Mouse (Mus musculus) gonadal fat pad, adult 2 months (tissue): ENCODE measurements around the gene Ssh3. TPM values are rescaled to one million over a fixed set of nuclear protein-coding genes. Genes with fewer than 3 reads are reported as not detected.

Source experiments
- DNase-seq: peaks from one replicate; pipeline ENCODE4 v3.0.0-alpha.2; 2012; ENCODE audit warnings: low read depth
- polyA plus RNA-seq: library from polyadenylated mRNA; depleted of rRNA; stranded (reverse); fragments of >200 nt; gene quantifications from 2 replicates; pipeline ENCODE4 v1.2.3, GENCODE M21; 2012; rRNA removed

Gene Ssh3
- polyA plus RNA-seq, 1 experiment = 91.4 TPM

DNA sequence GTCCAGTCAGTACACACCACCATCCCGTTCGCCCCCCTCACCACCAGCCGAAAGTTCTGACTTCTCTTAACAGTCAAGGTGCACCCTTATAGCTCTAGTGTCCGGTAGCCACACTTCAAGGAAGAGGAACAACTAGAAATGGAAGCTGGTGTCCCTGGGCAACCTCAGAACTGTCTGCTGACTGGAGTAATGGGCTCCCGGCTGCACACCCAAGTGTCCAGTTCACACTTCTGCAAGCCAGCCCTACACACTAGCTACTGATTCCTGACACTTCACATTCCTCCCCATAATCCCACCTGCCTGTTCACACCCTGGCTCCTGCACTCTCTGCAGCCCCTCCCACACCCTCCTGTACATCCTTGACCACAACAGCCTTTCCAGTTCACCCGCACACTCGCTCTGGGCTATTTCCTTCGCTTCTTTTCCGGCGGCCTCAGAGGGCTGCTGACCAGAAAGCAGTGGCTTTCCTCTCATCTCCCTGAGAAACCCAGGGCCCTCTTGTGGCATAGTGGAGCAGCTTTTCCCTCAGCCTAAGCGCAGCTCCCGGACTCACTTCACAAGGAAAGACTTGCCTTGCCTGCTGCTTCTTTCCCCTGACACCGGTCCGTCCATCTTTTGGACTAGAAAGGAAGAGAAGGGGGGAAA lies 52.8 kb downstream of the Ssh3 start:
- no peak for DNase-seq

DNA sequence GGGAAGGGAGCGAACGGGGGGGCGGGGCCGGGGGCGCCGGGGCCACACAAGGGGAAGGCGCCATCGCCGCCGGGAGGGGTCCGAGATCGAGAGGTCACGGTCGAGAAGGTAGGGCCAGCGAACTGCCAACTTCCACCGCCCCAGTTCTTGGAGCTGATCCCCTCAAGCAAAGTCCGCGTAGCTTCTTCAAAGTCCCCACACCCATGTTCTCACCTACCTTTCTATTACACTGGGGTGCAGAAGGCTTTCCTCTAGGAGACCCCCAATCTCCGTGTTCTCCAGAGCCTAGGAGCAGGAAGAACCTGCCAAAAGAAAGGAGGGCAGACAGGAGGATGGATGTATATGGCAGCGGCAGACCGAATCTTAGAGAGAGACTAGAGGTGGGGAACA lies 53.5 kb downstream of the Ssh3 start:
- DNase-seq = no peak

DNA sequence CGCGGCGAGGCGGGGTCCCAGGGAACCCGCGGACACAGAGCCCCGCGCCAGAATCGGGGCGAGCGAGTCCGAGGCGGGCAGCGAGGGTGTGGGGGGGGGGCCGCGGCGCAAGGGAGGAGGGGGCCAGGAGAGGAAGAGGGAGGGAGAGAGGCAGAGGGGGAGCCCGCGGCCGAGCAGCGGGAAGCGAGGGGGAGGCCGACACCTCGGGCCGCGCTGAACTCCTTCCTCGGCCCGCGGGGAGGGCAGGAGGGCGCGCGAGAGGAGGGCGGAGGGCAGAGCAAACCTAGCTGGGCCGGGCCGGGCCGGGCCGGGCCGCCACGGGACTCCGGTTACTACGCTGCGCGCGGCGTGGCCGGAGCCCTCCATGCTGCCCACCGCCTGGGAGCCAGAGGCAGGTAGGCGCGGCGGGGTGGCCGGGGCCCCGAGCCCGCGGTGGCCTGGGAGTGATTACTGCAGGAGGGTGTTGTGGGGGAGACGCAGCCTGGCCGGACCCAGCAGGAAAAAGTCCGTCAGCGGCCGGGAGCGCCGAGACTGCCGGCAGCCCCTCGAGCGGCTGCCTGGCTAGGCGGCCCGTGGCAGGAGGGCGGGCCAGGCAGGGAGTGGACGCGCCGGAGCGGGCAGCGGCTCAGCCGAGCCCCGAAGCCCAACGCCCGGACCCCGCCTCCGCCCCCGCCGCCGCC lies 54.1 kb downstream of the Ssh3 start:
- no peak for DNase-seq

DNA sequence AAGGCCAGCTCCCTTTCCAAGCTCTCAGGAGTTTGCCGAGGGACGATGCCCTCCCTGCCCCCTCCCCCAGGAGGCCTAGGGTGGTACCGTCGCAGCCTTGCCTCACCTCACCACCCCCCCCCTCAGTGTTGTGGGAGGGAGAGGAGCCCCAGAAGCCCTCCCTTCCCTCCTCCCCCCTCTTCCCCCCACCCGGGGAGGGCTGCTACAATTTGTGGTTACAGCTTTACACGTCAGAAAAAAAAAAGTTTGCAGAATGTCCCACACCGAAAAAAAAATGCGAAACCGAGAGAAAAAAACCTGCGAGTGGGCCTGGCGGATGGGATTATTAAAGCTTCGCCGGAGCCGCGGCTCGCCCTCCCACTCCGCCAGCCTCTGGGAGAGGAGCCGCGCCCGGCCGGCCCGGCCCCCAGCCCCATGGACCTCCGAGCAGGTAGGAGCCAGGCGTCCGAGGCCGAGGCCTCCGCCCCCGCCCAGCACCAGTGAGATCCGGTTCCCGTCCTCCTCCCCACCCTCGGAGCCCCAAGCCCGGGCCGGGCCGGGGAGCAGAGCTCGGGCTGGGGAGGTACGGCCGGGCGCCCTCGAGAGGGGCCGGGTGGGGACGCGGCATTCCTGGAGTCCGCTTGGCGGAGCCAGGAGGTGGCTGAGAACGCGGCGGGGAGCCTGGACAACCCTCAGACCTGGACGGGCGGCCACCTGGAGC lies 54.8 kb downstream of the Ssh3 start, which contains the start of the genes Clcf1 and AC109138.7:
Clcf1 (plus strand) TSS at position 168 of the 700 bp plus-strand sequence.
AC109138.7 (plus strand) TSS at position 287 of the 700 bp plus-strand sequence.
- no peak for DNase-seq

DNA sequence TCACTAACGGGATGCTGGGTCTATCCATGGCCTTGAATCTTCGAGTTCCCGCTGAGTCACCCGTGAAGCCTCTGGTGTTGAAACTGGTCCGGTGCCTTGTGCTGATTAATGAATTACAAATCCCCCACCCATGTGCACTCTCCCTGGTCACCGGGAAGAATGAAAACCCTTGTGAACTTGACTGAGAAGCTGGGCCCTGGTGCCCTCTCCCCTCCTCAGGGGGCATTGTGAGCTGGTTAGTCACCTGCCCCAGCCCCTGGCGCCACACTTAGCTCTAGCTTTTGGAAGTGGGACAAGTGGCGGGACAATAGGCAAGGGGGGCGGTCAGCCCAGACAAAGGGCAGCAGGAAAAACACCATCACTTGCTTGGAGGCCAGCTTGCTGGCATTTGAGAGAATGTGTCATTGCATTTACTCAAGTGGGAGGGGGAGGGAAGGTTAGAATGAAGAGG lies 55.4 kb downstream of the Ssh3 start:
- DNase-seq = no peak

DNA sequence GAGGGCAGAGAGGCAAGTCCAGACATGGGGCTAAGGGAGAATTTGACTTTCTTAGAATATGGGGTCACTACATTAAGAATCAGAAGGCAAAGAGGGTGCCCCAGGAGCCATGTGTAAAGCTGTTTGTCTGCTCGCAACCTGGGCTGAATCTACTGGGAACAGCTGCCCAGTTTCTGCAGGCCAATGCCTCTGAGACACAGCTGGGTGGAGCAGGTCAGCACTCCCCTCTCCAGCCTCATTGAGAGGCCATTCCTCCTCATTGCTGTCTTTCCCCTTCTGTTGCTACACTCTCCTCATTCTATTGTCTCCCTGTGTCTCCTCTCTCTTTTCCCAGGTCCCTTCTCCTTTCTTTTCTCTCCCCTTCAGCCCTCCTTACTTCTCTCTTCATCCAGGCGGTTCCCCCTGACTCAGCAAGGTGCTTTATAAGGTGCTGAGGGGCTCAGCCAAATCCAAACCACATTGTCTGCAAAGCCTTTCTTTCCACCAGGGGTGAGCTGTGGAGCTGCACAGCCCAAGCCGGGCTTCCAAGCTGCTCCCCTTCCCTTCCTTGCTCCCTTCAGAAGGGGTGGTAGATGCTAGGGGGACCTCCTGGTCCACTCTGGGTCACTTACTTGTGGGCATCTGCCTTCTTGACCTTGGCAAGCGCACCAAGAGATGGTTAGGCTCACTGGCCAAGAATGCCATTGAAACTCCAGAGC lies 56.9 kb downstream of the Ssh3 start:
- no peak for DNase-seq

Other genes starting within 250 kb of the Ssh3 start
- gene Gstp1, start 231.2 kb downstream of the Ssh3 start, polyA plus RNA-seq = 787 and 813 TPM in 2 replicates
- 14.7 and 39.9 TPM in 2 replicates for gene Gstp2, start 223.2 kb downstream of the Ssh3 start, polyA plus RNA-seq
- 0.93 and 3.0 TPM in 2 replicates for gene Gstp3, start 209.6 kb downstream of the Ssh3 start, polyA plus RNA-seq
- not detected in 2 replicates for gene Cabp2, start 187.6 kb downstream of the Ssh3 start, polyA plus RNA-seq
- gene Cdk2ap2, start 172.0 kb downstream of the Ssh3 start, polyA plus RNA-seq = 162 and 208 TPM in 2 replicates
- 68.4 and 81.9 TPM in 2 replicates for gene Pitpnm1, start 169.2 kb downstream of the Ssh3 start, polyA plus RNA-seq
- 99.1 and 121 TPM in 2 replicates for gene Aip, start 143.3 kb downstream of the Ssh3 start, polyA plus RNA-seq
- 0.20 and 0.39 TPM in 2 replicates for gene Gpr152, start 129.4 kb downstream of the Ssh3 start, polyA plus RNA-seq
- gene Cabp4, start 125.1 kb downstream of the Ssh3 start, polyA plus RNA-seq = 0.15 and 0.28 TPM in 2 replicates
- gene Coro1b, start 120.6 kb downstream of the Ssh3 start, polyA plus RNA-seq = 251 and 287 TPM in 2 replicates
- gene Ptprcap, start 115.6 kb downstream of the Ssh3 start, polyA plus RNA-seq = 5.8 and 5.9 TPM in 2 replicates
- 31.1 and 32.0 TPM in 2 replicates for gene Rps6kb2, start 105.8 kb downstream of the Ssh3 start, polyA plus RNA-seq
- gene Carns1, start 93.7 kb downstream of the Ssh3 start, polyA plus RNA-seq = 8.4 and 10.0 TPM in 2 replicates
- gene Tbc1d10c, start 77.9 kb downstream of the Ssh3 start, polyA plus RNA-seq = 3.6 and 4.5 TPM in 2 replicates
- gene Ppp1ca, start 77.1 kb downstream of the Ssh3 start, polyA plus RNA-seq = 570 and 585 TPM in 2 replicates
- gene Rad9a, start 67.5 kb downstream of the Ssh3 start, polyA plus RNA-seq = 27.3 and 31.9 TPM in 2 replicates
- gene Clcf1, start 54.9 kb downstream of the Ssh3 start, polyA plus RNA-seq = 6.6 and 7.9 TPM in 2 replicates
- gene AC109138.7, start 54.8 kb downstream of the Ssh3 start, polyA plus RNA-seq = 1.2 TPM in 1 of 2 replicates, not detected in the other
- 111 and 164 TPM in 2 replicates for gene Pold4, start 37.3 kb downstream of the Ssh3 start, polyA plus RNA-seq
- 12.6 and 13.7 TPM in 2 replicates for gene Ankrd13d, start 14.0 kb upstream of the Ssh3 start, polyA plus RNA-seq
- gene Grk2, start 37.0 kb upstream of the Ssh3 start, polyA plus RNA-seq = 74.0 and 79.1 TPM in 2 replicates
- 119 and 122 TPM in 2 replicates for gene Kdm2a, start 129.1 kb upstream of the Ssh3 start, polyA plus RNA-seq
- 18.6 and 26.0 TPM in 2 replicates for gene Rhod, start 170.3 kb upstream of the Ssh3 start, polyA plus RNA-seq
- 73.8 and 88.6 TPM in 2 replicates for gene Syt12, start 208.3 kb upstream of the Ssh3 start, polyA plus RNA-seq
- 6.5 and 11.0 TPM in 2 replicates for gene 2010003K11Rik, start 229.4 kb upstream of the Ssh3 start, polyA plus RNA-seq
- gene Pcx, start 241.3 kb upstream of the Ssh3 start, polyA plus RNA-seq = 249 and 264 TPM in 2 replicates